Mouse (Mus musculus): ENCODE results near the gene Zfp366.

Gene Zfp366

GRCm38 (mm10) chr13:99226809-99227208 lies 42.2 kb downstream of the Zfp366 start:
- no peak for DNase-seq (ENCODE audit: low spot score)

- no peak for DNase-seq (ENCODE audit: low spot score)
These were observed 43.0 kb downstream of the Zfp366 start for GRCm38 (mm10) chr13:99227456-99228250.

GRCm38 (mm10) chr13:99228821-99229570 lies 44.4 kb downstream of the Zfp366 start:
- DNase-seq (ENCODE audit: low spot score) = no peak

GRCm38 (mm10) chr13:99229641-99230494 lies 45.2 kb downstream of the Zfp366 start:
- DNase-seq (ENCODE audit: low spot score) = no peak

GRCm38 (mm10) chr13:99230495-99230868 lies 45.9 kb downstream of the Zfp366 start:
- no peak for DNase-seq (ENCODE audit: low spot score)

GRCm38 (mm10) chr13:99233333-99233732 lies 48.7 kb downstream of the Zfp366 start:
- no peak for DNase-seq (ENCODE audit: low spot score)

- no peak for DNase-seq (ENCODE audit: low spot score)
These were observed 49.3 kb downstream of the Zfp366 start for GRCm38 (mm10) chr13:99233956-99234355.

GRCm38 (mm10) chr13:99235428-99236210 lies 51.0 kb downstream of the Zfp366 start:
- DNase-seq (ENCODE audit: low spot score) = no peak

GRCm38 (mm10) chr13:99236222-99236621 lies 51.6 kb downstream of the Zfp366 start:
- no peak for DNase-seq (ENCODE audit: low spot score)

- DNase-seq (ENCODE audit: low spot score) = no peak
These were observed 52.5 kb downstream of the Zfp366 start for GRCm38 (mm10) chr13:99237122-99237521.

GRCm38 (mm10) chr13:99237841-99238216 lies 53.2 kb downstream of the Zfp366 start:
- no peak for DNase-seq (ENCODE audit: low spot score)

GRCm38 (mm10) chr13:99238217-99239160 lies 53.9 kb downstream of the Zfp366 start:
- no peak for DNase-seq (ENCODE audit: low spot score)

- DNase-seq (ENCODE audit: low spot score) = no peak
These were observed 54.5 kb downstream of the Zfp366 start for GRCm38 (mm10) chr13:99239161-99239530.

- DNase-seq (ENCODE audit: low spot score) = no peak
These were observed 55.1 kb downstream of the Zfp366 start for GRCm38 (mm10) chr13:99239741-99240140.

- no peak for DNase-seq (ENCODE audit: low spot score)
These were observed 57.4 kb downstream of the Zfp366 start for GRCm38 (mm10) chr13:99241984-99242383.

- DNase-seq (ENCODE audit: low spot score) = no peak
These were observed 58.3 kb downstream of the Zfp366 start for GRCm38 (mm10) chr13:99242895-99243294.

GRCm38 (mm10) chr13:99243831-99244230 lies 59.2 kb downstream of the Zfp366 start:
- DNase-seq (ENCODE audit: low spot score) = no peak

- DNase-seq (ENCODE audit: low spot score) = no peak
These were observed 59.8 kb downstream of the Zfp366 start for GRCm38 (mm10) chr13:99244471-99244870.

GRCm38 (mm10) chr13:99244896-99245295 lies 60.3 kb downstream of the Zfp366 start:
- no peak for DNase-seq (ENCODE audit: low spot score)

GRCm38 (mm10) chr13:99245916-99246460 lies 61.4 kb downstream of the Zfp366 start:
- DNase-seq (ENCODE audit: low spot score) = no peak

Data from c-Kit-positive CD71-positive TER-119-positive erythroid progenitor cells, embryonic 14.5 days (primary cell).